Mouse (Mus musculus) MEL (cell line): ENCODE measurements around the gene Slc9a5.

Experiments
- GABPA ChIP-seq: IDR thresholded peaks from 2 replicates; pipeline ENCODE4 v1.6.1; 2012; ENCODE audit warnings: low read depth, mild to moderate bottlenecking, inconsistent platforms, low read length, improper control_type of control experiment, moderate library complexity
- POLR2A ChIP-seq, 2 experiments: IDR thresholded peaks; 2 replicates each; pipeline ENCODE4 v1.6.1; 2011 to 2012; ENCODE audit warnings: low read length in 2 of 2, mild to moderate bottlenecking in 2 of 2, control low read depth in 1 of 2, improper control_type of control experiment in 1 of 2, low read depth in 1 of 2, moderate library complexity in 1 of 2; ENCODE audit not compliant: control insufficient read depth in 1 of 2, insufficient read depth in 1 of 2, poor library complexity in 1 of 2
- USF1 ChIP-seq: IDR thresholded peaks from 2 replicates; pipeline ENCODE4 v1.6.1; 2014; ENCODE audit warnings: low read depth, mild to moderate bottlenecking, inconsistent platforms, low read length, improper control_type of control experiment, moderate library complexity

DNA sequence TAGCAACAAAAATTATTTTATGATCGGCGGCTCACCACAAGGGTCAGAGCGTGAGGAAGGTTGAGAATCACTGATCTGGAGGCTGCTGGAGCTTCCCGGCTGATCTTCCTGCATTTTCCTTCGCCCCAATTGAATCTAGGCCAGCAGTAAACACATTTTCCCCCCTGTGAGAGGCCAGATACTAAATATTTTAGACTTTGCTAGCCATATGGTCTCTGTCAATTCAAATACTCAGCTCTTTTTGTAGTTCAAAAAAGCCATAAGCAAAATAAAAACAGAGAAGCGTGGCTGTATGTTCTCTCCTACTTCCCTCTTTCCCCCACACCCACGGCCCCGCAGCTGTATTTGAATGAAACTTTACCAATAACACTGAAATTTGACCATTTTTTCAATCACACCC, 54.8 kb downstream of the Slc9a5 start:
- TF ChIP-seq USF1, result no peak
- no peak for TF ChIP-seq GABPA
- TF ChIP-seq POLR2A (IDR thresholded peaks at IDR 0.05; ENCODE audit: control insufficient read depth in 1 of 2, insufficient read depth in 1 of 2, low read depth in 1 of 2, low read length in 2 of 2, poor library complexity in 1 of 2), result no peak
